Mouse (Mus musculus) forebrain, embryonic 15.5 days (tissue): ENCODE results near the gene Plcz1. TPM values are rescaled to one million over a fixed set of nuclear protein-coding genes. Genes with fewer than 3 reads are reported as not detected.

Source experiments
- ATAC-seq: fragments of 200-750 bp; cut with Nextera tagmentation; replicated peaks from 2 replicates; pipeline ENCODE4 v1.8.0; 2017; ENCODE audit warnings: mild to moderate bottlenecking, moderate TSS enrichment, moderate library complexity
- H3K27ac ChIP-seq: fragments of 300-500 bp; sonication (generic); replicated peaks from 2 replicates; pipeline ENCODE4 v1.5.1; 2015; ENCODE audit warnings: mild to moderate bottlenecking, inconsistent platforms
- H3K27me3 ChIP-seq: fragments of 300-500 bp; sonication (generic); 2 replicates; pipeline ENCODE4 v1.6.1; 2015; ENCODE audit warnings: inconsistent platforms
- H3K36me3 ChIP-seq: fragments of 300-500 bp; sonication (generic); 2 replicates; pipeline ENCODE4 v1.6.1; 2015; ENCODE audit warnings: mild to moderate bottlenecking, inconsistent platforms
- H3K4me1 ChIP-seq: fragments of 300-500 bp; sonication (generic); 2 replicates; pipeline ENCODE4 v1.6.1; 2015; ENCODE audit warnings: inconsistent platforms
- H3K4me2 ChIP-seq: fragments of 300-500 bp; sonication (generic); replicated peaks from 2 replicates; pipeline ENCODE4 v1.6.1; 2015; ENCODE audit warnings: mild to moderate bottlenecking, inconsistent platforms
- H3K4me3 ChIP-seq: fragments of 300-500 bp; sonication (generic); 2 replicates; pipeline ENCODE4 v1.5.1; 2015; ENCODE audit warnings: mild to moderate bottlenecking, inconsistent platforms
- H3K9ac ChIP-seq: fragments of 300-500 bp; sonication (generic); replicated peaks from 2 replicates; pipeline ENCODE4 v1.6.1; 2015; ENCODE audit warnings: mild to moderate bottlenecking, inconsistent platforms
- H3K9me3 ChIP-seq: fragments of 300-500 bp; sonication (generic); 2 replicates; pipeline ENCODE4 v1.6.1; 2016; ENCODE audit warnings: inconsistent platforms
- WGBS: fragments of 180-500 bp; shearing (Covaris S2); methylation state at CpG from one replicate; pipeline ENCODE4 v1.1.7; 2015; ENCODE audit warnings: mixed read lengths; 5-methylcytosine and 5-hydroxymethylcytosine counted together
- polyA plus RNA-seq: library from polyadenylated mRNA; unstranded; fragments of >200 nt; fragmentation: Nextera tagmentation; extraction: Ambion mirVana; gene quantifications from 2 replicates; pipeline ENCODE4 v1.2.1, GENCODE M21; 2015

Plcz1 gene
- polyA plus RNA-seq, 1 experiment from 2014 or later, result 0.25 TPM

DNA sequence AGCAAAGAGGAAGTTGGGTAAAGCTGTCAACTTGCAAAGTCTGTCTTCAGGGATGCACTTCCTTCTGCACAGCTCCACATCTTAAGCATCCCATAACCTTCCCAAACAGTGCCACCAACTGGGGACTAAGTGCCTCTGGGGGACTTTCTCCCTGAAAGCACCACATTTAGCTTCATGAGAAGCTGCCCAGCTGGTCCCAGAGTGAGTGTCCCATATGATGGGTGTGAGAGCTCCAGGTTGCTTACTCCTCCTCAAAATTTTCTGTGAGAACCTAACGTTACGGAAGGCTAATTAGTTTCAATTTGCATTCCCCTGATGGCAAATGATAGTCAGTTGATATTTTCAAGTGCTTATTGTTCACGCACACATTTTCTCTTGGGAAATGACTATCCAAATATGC, 57.2 kb downstream of the Plcz1 start:
- Histone ChIP-seq H3K9me3 (no peaks in the 10 kb centered on the region), H3K4me2 (no peak overlapping the region), H3K27me3 (no peaks in the 10 kb centered on the region), H3K9ac (no peak overlapping the region), H3K4me1 (peaks cover 5% of the 10 kb centered on the region; the same call in 1 of the 2 replicates), H3K27ac (no peak overlapping the region), H3K4me3 (no peak overlapping the region), H3K36me3 (no peaks in the 10 kb centered on the region)
- ATAC-seq, result no peak
- WGBS, result 86% methylated on average over 3 of the region's 3 CpGs

DNA sequence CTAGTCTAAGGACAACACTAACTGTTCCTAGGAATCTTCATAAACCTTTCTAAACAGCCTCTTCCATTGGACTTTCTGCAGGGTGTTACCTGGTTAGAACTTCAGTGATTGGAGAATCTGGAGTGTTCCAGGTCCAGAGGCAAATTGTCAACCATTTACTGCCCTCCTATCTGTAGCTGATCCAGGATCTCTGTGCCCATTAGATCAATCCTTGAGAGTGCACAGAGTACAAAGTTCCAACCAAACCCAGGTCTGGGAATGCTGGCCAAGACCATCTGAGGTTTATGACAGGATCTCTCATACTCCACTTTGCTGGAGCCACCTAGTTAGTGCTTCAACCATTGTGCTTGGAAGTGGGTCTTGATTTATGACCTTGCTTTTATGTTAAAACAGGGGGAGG, 60.2 kb downstream of the Plcz1 start:
- no peak for ATAC-seq
- H3K9me3 ChIP-seq, result no peaks in the 10 kb centered on the region

DNA sequence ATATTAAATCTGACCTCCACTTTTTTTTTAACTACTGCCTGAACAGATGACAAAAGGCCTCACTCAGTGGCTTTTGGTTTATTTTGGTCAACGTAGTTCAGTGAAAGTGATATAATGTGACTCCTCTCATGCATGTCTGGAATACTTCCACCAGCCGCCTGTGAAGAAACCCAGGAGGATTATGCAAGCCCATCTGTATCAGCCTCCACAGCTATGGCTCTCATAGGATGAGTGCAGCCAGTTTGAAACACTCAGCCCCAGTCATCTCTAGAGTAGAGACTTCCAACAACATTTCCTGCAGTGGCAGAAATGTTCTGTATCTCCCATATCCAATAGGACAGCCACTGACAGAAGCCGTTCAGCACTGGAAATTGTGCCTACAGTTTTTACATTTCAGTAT, 63.1 kb downstream of the Plcz1 start:
- WGBS, result 63% methylated on average over 3 of the region's 3 CpGs
- Histone ChIP-seq H3K27ac (no peak overlapping the region), H3K9ac (no peak overlapping the region), H3K4me2 (no peak overlapping the region), H3K27me3 (no peaks in the 10 kb centered on the region), H3K4me1 (no peaks in the 10 kb centered on the region), H3K4me3 (no peak overlapping the region), H3K36me3 (no peaks in the 10 kb centered on the region), H3K9me3 (no peaks in the 10 kb centered on the region)
- ATAC-seq, result no peak

More for the DNA sequence above, 60.2 kb downstream of the Plcz1 start:
- no peaks in the 10 kb centered on the region for H3K36me3 ChIP-seq
- no peak overlapping the region for H3K4me2 ChIP-seq
- H3K27me3 ChIP-seq, result no peaks in the 10 kb centered on the region
- H3K27ac ChIP-seq, result no peak overlapping the region
- no peaks in the 10 kb centered on the region for H3K4me1 ChIP-seq
- H3K4me3 ChIP-seq, result no peak overlapping the region
- no peak overlapping the region for H3K9ac ChIP-seq

DNA sequence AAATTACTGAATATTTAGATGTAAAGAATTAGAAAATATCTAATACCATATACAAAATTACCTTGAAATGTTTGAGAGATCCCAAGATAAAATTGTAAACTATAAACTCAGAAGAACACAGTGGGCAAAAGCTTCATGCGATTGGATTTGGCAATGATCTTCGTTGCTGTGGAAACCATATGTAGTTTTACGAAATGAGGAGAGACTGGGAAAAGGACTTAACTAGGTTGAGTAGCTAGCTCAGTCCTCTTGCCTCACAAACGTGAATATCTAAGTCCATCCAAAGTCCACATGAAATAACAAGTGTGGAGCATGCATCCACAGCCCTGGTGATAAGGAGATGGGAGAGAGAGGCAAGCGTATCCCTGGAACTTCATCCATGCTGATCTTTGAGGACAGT, 66.6 kb downstream of the Plcz1 start:
- WGBS, result 73% methylated on average over 5 of the region's 5 CpGs

DNA sequence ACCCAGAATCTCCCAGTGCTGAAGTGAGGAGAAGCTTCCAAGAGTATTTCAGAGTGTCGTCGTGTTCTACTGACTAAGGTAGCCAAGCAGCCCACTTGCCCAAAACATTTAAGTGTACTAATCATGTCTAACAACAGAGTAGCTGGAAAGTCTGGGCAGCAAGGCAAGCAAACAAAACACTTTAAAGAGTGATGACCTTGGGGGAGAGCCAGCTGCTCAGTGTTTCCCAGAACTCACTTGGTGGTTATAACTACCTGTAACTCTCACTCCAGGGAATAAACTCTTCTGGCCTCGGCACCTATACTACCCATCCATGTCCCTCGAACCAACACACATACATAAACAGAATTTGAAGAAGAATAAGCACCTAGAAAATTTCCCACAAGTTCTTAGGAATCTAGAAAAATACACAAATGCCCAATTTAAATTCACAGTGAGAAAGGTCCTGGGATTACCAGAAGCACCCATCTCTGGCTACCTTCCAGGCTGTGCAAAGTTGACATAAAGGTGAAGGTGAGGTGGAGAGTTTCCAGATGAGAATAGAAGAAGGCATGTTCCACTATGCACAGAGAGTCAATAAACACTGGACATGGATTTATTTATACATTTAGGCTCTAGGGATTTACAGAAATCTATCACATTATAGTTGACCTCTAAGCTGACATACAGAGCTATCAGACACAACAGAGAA, 69.5 kb downstream of the Plcz1 start:
- Histone ChIP-seq H3K27ac (no peak overlapping the region), H3K36me3 (no peaks in the 10 kb centered on the region), H3K9ac (no peak overlapping the region), H3K4me3 (no peak overlapping the region), H3K27me3 (no peaks in the 10 kb centered on the region), H3K9me3 (no peaks in the 10 kb centered on the region), H3K4me1 (0 out of 2 replicates have a peak, but pooled peaks cover 2% of the 10 kb centered on the region), H3K4me2 (no peak overlapping the region)
- WGBS, result 88% methylated on average over 4 of the region's 4 CpGs
- no peak for ATAC-seq

More for the DNA sequence above, 66.6 kb downstream of the Plcz1 start:
- Histone ChIP-seq H3K4me1 (no peaks in the 10 kb centered on the region), H3K4me3 (no peak overlapping the region), H3K9ac (no peak overlapping the region), H3K27me3 (no peaks in the 10 kb centered on the region), H3K27ac (no peak overlapping the region), H3K36me3 (no peaks in the 10 kb centered on the region), H3K9me3 (no peaks in the 10 kb centered on the region), H3K4me2 (no peak overlapping the region)
- no peak for ATAC-seq

DNA sequence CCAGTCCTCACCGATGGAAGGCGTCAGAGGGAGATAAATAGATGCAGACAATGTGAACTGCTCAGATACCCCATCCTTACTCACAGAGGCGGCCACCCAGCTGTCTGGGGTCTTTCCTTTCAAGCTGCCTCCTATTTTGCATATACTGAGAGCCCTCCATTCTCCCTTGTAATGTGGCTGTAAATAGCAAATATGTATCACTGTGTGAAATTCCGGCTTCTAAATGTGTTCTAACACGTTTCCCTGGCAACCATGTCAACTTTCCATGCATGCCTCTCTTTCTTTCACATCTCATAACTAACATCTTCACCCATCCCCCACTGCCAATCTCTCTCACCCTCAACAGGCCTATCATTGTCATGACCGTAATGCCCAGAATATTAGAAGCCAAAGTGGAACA, 74.6 kb downstream of the Plcz1 start:
- 38% methylated on average over 6 of the region's 6 CpGs for WGBS
- no peak overlapping the region for H3K4me3 ChIP-seq
- no peak overlapping the region for H3K9ac ChIP-seq
- peak; percentile 91 for ATAC-seq
- H3K4me2 ChIP-seq, result no peak overlapping the region
- H3K27ac ChIP-seq, result no peak overlapping the region
- 0 out of 2 replicates have a peak, but pooled peaks cover 7% of the 10 kb centered on the region for H3K4me1 ChIP-seq
- H3K9me3 ChIP-seq, result no peaks in the 10 kb centered on the region
- H3K27me3 ChIP-seq, result no peaks in the 10 kb centered on the region
- H3K36me3 ChIP-seq, result no peaks in the 10 kb centered on the region

DNA sequence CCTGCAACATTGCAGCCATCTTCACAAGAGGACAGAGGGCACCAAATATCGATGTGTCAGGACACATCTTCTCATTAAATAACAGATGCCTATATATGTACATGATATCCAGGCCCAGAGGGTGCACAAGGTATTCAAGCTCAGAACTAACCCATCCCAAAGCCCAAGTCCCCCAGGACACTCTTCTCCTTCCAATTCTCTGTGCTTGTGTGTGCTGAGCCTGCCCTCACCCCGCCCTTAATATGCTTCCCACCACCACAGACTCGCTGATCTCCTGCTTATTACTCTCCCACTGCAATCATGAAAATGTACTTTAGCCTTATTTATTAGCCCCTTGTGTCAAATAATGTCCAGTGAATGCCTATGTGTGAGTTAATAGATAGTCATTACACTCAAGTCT, 76.4 kb downstream of the Plcz1 start:
- no peaks in the 10 kb centered on the region for H3K27me3 ChIP-seq
- no peak overlapping the region for H3K27ac ChIP-seq
- H3K9ac ChIP-seq, result no peak overlapping the region
- 0 out of 2 replicates have a peak, but pooled peaks cover 7% of the 10 kb centered on the region for H3K4me1 ChIP-seq
- 85% methylated on average over 3 of the region's 3 CpGs for WGBS
- H3K36me3 ChIP-seq, result no peaks in the 10 kb centered on the region
- no peak overlapping the region for H3K4me2 ChIP-seq
- H3K9me3 ChIP-seq, result no peaks in the 10 kb centered on the region
- no peak overlapping the region for H3K4me3 ChIP-seq
- no peak for ATAC-seq

DNA sequence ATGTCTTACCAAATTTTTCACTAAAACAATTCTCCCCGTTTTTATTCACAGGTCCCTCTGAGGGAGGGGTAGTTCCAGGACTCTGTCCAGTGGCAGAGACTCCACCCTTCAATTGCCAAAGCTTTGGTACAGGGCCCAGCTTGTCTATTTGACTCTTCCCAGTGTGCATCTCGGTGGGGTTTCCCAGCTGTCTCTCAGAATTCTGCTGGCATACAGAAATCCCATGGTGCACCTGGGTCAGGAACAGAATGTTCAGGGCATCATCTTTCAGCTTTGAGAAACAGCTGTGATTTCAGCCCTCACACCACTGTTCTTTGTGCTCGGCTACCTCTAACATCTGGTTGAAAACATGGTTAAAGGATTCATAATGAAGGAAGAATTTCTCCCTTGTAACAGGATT, 77.5 kb downstream of the Plcz1 start:
- no peaks in the 10 kb centered on the region for H3K36me3 ChIP-seq
- no peaks in the 10 kb centered on the region for H3K9me3 ChIP-seq
- 69% methylated on average over 3 of the region's 3 CpGs for WGBS
- ATAC-seq, result no peak
- H3K27me3 ChIP-seq, result no peaks in the 10 kb centered on the region
- no peak overlapping the region for H3K4me2 ChIP-seq
- H3K27ac ChIP-seq, result no peak overlapping the region
- H3K9ac ChIP-seq, result no peak overlapping the region
- no peak overlapping the region for H3K4me3 ChIP-seq
- H3K4me1 ChIP-seq, result 0 out of 2 replicates have a peak, but pooled peaks cover 7% of the 10 kb centered on the region

DNA sequence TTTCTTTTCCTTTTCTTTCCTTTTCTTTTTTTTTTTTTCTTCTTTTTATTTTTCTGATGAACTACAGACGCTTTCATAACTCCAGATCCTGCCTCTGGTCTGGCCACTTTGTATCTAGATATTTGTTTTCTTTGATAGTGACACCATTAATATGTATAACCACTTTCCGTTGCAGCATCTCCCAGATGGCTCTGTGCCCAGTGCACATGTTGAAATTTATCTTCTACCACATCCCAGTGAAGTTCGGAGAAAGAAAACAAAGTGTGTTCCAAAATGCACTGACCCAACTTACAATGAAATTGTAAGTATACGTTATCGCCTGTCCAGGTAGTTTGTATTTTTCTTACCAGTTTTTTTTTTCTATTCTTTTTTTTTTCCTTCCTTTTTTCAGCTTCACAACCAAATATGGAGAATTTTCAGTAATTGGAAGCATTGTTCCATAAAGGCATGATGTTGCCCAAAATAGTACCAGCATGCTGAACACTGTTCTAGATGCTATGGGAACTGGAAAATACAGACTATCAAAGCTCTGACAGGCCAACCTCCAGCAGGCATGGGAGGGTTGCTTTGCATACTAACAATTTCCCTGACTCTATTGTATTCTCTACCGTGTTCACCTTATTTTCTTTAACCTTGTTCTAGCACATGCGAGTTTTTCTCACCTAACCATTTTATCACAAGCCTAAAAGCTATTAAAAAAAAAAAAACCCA, 83.6 kb downstream of the Plcz1 start:
- Histone ChIP-seq H3K36me3 (no peaks in the 10 kb centered on the region), H3K27ac (no peak overlapping the region), H3K4me3 (no peak overlapping the region), H3K9me3 (no peaks in the 10 kb centered on the region), H3K4me1 (no peaks in the 10 kb centered on the region), H3K4me2 (no peak overlapping the region), H3K27me3 (no peaks in the 10 kb centered on the region), H3K9ac (no peak overlapping the region)
- 65% methylated on average over 7 of the region's 7 CpGs for WGBS
- ATAC-seq, result no peak

DNA sequence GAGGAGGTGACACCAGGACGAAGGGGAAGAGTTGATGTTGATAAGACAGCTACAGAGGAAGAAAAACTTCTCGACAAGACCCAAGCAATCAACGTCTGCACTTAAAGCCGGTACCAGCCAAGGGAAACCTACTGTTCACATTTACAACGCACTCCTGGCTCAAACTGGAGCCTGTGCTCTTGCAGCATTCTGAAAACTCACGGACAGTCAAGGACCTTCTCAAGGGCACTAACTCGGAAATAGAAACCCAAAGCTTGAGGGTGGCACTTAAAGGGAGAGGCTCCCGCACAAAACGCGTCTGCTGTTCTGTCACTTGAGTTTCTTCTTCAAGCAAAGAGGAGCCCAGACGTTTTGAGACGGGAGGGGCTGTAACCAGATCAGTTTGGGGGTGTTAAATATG, 87.7 kb downstream of the Plcz1 start:
- Histone ChIP-seq H3K27me3 (no peaks in the 10 kb centered on the region), H3K4me2 (no peak overlapping the region), H3K36me3 (no peaks in the 10 kb centered on the region), H3K9ac (no peak overlapping the region), H3K4me1 (no peaks in the 10 kb centered on the region), H3K4me3 (no peak overlapping the region), H3K27ac (no peak overlapping the region), H3K9me3 (no peaks in the 10 kb centered on the region)
- WGBS, result 89% methylated on average over 12 of the region's 12 CpGs
- no peak for ATAC-seq

DNA sequence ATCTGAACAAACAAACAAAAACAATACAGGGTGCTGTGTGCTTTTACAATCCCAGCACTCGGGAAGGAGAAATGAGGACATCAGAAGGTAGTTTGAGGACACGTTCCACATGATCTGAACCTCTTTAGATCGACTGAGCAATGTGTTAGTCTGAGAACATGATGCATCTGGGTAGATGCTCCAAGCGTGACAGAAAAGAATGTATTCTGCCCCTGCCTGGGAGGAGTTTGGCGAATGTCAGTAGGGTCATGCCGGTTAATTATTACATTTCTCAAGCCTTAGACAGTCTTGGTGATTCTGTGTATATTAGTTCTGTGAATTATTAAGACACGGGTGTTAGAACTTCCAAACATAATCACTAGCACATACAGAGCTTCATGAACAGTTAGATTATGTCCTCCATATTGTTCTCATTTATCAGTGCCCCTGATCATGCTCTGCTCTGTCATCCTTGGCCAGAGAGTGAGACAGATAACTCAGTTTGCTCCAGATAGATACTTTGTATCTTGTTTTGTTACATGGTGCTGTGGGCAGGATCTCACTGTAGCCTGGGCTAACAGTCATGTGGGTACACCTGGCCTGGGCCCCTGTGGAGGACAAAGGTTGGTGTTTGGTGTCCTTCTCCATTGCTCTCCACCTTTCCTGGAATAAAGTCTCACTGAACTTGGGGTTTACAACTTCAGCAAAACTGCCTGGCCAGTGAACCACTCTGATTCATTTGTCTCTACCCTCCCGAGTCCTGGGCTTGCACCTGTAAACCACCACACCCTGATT, 94.0 kb downstream of the Plcz1 start:
- no peak overlapping the region for H3K27ac ChIP-seq
- 92% methylated on average over 8 of the region's 8 CpGs for WGBS
- no peak for ATAC-seq
- no peak overlapping the region for H3K4me2 ChIP-seq
- H3K4me3 ChIP-seq, result no peak overlapping the region
- H3K36me3 ChIP-seq, result no peaks in the 10 kb centered on the region
- no peaks in the 10 kb centered on the region for H3K4me1 ChIP-seq
- no peaks in the 10 kb centered on the region for H3K27me3 ChIP-seq
- no peaks in the 10 kb centered on the region for H3K9me3 ChIP-seq
- H3K9ac ChIP-seq, result no peak overlapping the region
